Mouse (Mus musculus) brown adipose tissue, adult 24 weeks (tissue): ENCODE data around the gene Lmbrd1. TPM values are rescaled to one million over a fixed set of nuclear protein-coding genes. Genes with fewer than 3 reads are reported as not detected.

Experiments used
- H3K27ac ChIP-seq: fragments of 200-500 bp; replicated peaks from 2 replicates; pipeline ENCODE4 v1.5.1; 2012; ENCODE audit warnings: low read depth, mild to moderate bottlenecking, low read length
- H3K4me1 ChIP-seq: fragments of 200-500 bp; 2 replicates; pipeline ENCODE4 v1.6.1; 2012; ENCODE audit warnings: low read length, mixed read lengths; ENCODE audit not compliant: control insufficient read depth, insufficient read depth, insufficient read length
- H3K4me3 ChIP-seq: fragments of 200-500 bp; 2 replicates; pipeline ENCODE4 v1.5.1; 2012; ENCODE audit warnings: low read depth, mild to moderate bottlenecking, low read length, moderate library complexity; ENCODE audit not compliant: insufficient read depth
- polyA plus RNA-seq: library from polyadenylated mRNA; stranded (reverse); fragments of >200 nt; gene quantifications from 2 replicates; pipeline ENCODE4 v1.2.4, GENCODE M21; 2012; ENCODE audit not compliant: missing spikeins, insufficient read depth, insufficient read length

The Lmbrd1 gene
- polyA plus RNA-seq, 1 experiment = 58.2 TPM

GRCm38 (mm10) chr1:24697677-24698076, 19.2 kb downstream of the Lmbrd1 start:
- peaks cover 6% of the 10 kb centered on the region for H3K4me1 ChIP-seq
- no peak overlapping the region for H3K4me3 ChIP-seq
- 0 out of 2 replicates have a peak overlapping the region, but pooled peaks have one; percentile 12 for H3K27ac ChIP-seq

- Histone ChIP-seq H3K4me1 (peaks cover 6% of the 10 kb centered on the region), H3K4me3 (no peak overlapping the region), H3K27ac (no peak overlapping the region)
Observed at GRCm38 (mm10) chr1:24698146-24698880, 19.9 kb downstream of the Lmbrd1 start.

- H3K27ac ChIP-seq = 0 out of 2 replicates have a peak overlapping the region, but pooled peaks have one; percentile 7
- H3K4me1 ChIP-seq = peaks cover 6% of the 10 kb centered on the region
- H3K4me3 ChIP-seq = no peak overlapping the region; the same call in 1 of the 2 replicates
Observed at GRCm38 (mm10) chr1:24699320-24699719, 20.9 kb downstream of the Lmbrd1 start.

DNA sequence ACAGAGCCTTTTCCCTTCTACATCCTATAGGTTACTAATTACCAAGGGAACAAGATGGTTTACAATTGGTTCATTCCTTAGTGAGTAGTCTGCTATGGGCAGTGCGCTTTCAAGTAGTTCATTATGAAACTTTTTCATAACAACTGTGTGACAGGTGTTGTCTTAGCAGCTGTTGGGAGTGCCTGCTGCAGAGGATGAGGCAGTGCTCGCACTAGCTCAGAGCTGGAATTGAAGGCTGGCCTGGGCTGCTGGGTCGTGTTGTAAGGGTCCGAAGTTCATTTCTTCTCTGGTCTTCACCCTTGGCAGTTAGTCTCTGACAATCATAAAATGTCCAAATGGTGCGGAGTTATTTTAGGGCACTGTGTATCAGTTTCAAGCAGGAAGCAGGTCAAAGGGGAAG, 21.8 kb downstream of the Lmbrd1 start:
- Histone ChIP-seq H3K4me1 (peaks cover 6% of the 10 kb centered on the region), H3K4me3 (no peak overlapping the region), H3K27ac (peak overlapping the region; percentile 65)

- peaks cover 6% of the 10 kb centered on the region for H3K4me1 ChIP-seq
Observed at GRCm38 (mm10) chr1:24703821-24704220, 25.4 kb downstream of the Lmbrd1 start.

GRCm38 (mm10) chr1:24716301-24716700, 37.9 kb downstream of the Lmbrd1 start:
- no peak overlapping the region for H3K27ac ChIP-seq
- no peak overlapping the region for H3K4me3 ChIP-seq
- no peaks in the 10 kb centered on the region for H3K4me1 ChIP-seq

More at GRCm38 (mm10) chr1:24703821-24704220, 25.4 kb downstream of the Lmbrd1 start:
- Histone ChIP-seq H3K4me3 (no peak overlapping the region), H3K27ac (no peak overlapping the region)

GRCm38 (mm10) chr1:24719621-24720020, 41.2 kb downstream of the Lmbrd1 start:
- no peaks in the 10 kb centered on the region for H3K4me1 ChIP-seq
- no peak overlapping the region for H3K27ac ChIP-seq
- H3K4me3 ChIP-seq = no peak overlapping the region

GRCm38 (mm10) chr1:24720209-24720608, 41.8 kb downstream of the Lmbrd1 start:
- H3K4me3 ChIP-seq = no peak overlapping the region
- H3K4me1 ChIP-seq = no peaks in the 10 kb centered on the region
- H3K27ac ChIP-seq = no peak overlapping the region

DNA sequence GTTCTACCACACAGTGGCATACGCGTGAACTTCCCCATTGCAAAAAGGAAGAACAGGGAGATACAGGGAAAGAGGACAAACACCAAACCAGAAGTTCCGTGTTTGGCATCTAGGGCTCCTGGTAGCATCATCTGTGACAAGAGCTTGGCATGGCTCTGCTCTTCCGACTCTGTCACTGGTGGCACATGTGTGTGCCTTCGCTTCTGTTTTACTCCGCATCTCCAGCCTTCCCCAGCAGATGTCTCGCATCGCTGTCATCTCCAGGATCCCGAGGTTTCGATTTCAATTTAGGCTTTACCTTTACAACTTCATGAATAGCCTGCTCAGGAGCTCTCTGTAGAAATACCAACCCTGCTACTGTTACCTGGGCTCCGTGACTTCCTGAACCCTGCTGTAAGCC, 51.4 kb downstream of the Lmbrd1 start:
- Histone ChIP-seq H3K4me1 (no peaks in the 10 kb centered on the region), H3K4me3 (no peak overlapping the region), H3K27ac (no peak overlapping the region)

GRCm38 (mm10) chr1:24732286-24732685, 53.9 kb downstream of the Lmbrd1 start:
- Histone ChIP-seq H3K4me3 (no peak overlapping the region), H3K27ac (no peak overlapping the region), H3K4me1 (no peaks in the 10 kb centered on the region)

DNA sequence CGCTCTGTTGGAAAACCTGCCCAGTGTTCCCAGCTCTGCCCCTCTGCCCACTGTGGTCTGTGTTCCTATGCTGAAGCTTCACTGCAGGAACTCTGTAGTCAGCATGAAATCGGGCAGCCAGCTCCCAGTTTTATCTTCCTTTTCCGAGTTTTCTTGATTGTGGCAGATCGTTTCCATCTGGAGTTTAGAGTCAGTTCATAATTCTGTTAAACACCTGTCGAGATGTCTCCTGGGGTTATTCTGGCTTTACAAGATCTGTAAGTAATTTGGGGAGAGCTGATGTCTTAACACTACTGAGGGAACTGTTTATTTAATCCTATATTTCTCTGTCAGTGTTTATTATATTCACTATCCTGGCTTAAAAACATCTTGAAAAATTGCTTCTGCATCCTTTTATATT, 56.4 kb downstream of the Lmbrd1 start:
- no peak overlapping the region for H3K4me3 ChIP-seq
- no peak overlapping the region for H3K27ac ChIP-seq

DNA sequence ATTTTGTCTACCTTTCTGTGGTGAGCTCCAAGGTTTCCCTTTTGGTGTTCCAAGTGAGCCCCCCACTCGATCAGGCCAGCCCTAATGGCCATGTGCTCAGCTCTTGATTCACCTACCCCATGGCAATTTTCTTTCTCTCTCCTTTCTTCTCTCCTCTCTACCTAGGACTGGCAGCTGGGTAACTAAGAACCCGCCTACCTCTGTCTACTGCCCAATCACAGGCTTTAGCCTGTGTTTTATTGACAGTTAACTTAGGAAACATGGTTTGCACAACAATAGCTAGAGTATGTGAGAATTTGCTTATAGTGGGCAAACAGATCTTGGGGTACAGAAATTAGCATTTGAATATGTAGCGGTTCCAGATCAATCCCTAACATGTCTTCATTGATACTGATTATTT, 62.5 kb downstream of the Lmbrd1 start:
- Histone ChIP-seq H3K27ac (no peak overlapping the region), H3K4me3 (no peak overlapping the region), H3K4me1 (no peaks in the 10 kb centered on the region)

More for the DNA sequence above, 56.4 kb downstream of the Lmbrd1 start:
- H3K4me1 ChIP-seq = no peaks in the 10 kb centered on the region

DNA sequence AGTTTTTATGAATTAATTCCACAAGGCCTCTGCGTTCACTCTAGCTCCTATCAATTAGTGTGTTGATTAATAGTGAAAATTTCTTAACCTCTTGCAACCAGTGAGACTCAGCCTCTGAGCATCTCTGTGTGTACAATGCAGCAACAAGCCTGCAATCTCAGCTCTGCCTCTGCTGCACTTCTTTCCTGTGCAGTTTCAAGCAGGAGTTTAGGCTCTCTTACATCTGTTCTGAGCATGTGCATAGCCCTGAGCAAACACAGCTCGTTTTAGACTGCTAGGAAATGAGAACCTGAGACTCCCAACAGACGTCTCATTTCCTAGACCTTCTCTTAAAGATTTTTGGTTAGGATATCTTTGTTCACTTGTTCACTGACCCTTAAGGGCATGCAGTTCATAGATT, 63.1 kb downstream of the Lmbrd1 start:
- Histone ChIP-seq H3K27ac (no peak overlapping the region), H3K4me3 (no peak overlapping the region), H3K4me1 (no peaks in the 10 kb centered on the region)

- H3K4me3 ChIP-seq = no peak overlapping the region
- H3K27ac ChIP-seq = no peak overlapping the region
- H3K4me1 ChIP-seq = no peaks in the 10 kb centered on the region
Observed at GRCm38 (mm10) chr1:24743191-24743924, 64.9 kb downstream of the Lmbrd1 start.

DNA sequence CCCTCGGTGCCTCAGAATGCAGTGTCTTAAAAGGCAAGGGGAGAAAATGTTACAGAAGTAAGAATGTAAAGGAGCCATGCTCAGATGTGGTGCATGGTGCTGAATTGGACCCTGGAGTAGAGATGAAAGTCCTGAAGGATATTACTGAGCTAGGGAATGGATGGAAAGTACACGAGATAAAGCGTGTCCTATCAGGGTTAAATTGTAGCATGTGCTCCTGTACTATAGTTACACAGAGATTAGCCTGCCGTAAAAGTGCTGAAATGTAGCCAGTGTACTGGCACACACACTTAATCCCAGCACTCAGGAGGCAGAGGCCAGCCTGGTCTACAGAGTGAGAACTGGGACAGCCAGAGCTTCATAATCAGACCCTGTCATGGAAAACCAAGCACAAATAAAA, 74.3 kb downstream of the Lmbrd1 start:
- Histone ChIP-seq H3K4me1 (no peaks in the 10 kb centered on the region), H3K4me3 (no peak overlapping the region), H3K27ac (no peak overlapping the region)

- Histone ChIP-seq H3K4me1 (no peaks in the 10 kb centered on the region), H3K4me3 (no peak overlapping the region), H3K27ac (no peak overlapping the region)
Observed at GRCm38 (mm10) chr1:24758516-24758915, 80.1 kb downstream of the Lmbrd1 start.
